Comparison of ENCODE assay signal across 11 mouse cellular contexts in genomic region chr11:75415096-75415495, GRCm38 (mm10). TPM values are rescaled to one million over a fixed set of nuclear protein-coding genes. Genes with fewer than 3 reads are reported as not detected.
DNase-seq lines count a peak whose midpoint lies in the region; ATAC-seq lines count a peak whose summit lies in the region.
"Had no signal": no experiment of that assay in that cellular context is flagged by ENCODE, and none has a peak within 500 bp of the region (broad histone marks: within the 10 kb centered on the region; RNA-seq: fewer than 3 reads in every experiment).

No protein-coding gene starts in this region.

- WGBS in midbrain, embryonic 10.5 days: 71% methylated on average over 7 of the region's 7 CpGs
- 63% methylated on average over 7 of the region's 7 CpGs for WGBS in midbrain, embryonic 11.5 days
- WGBS in embryonic facial prominence, embryonic 15.5 days: 39% methylated on average over 7 of the region's 7 CpGs

- ATAC-seq in midbrain, embryonic 11.5 days (ENCODE audit: low FRiP score): no peak
- ATAC-seq in embryonic facial prominence, embryonic 15.5 days (ENCODE audit: insufficient number of reproducible peaks, low FRiP score, low TSS enrichment, low read depth): 0 out of 2 replicates have a peak, but pooled peaks have one; percentile 39

- peaks cover 4% of the 10 kb centered on the region; the same call in 1 of the 2 replicates for H3K4me1 ChIP-seq in midbrain, embryonic 10.5 days
- no peaks in the 10 kb centered on the region for H3K4me1 ChIP-seq in midbrain, embryonic 11.5 days (ENCODE audit: control insufficient read depth, insufficient read depth, low read length)
- peaks cover 9% of the 10 kb centered on the region for H3K4me1 ChIP-seq in embryonic facial prominence, embryonic 15.5 days

- no peaks in the 10 kb centered on the region for H3K9me3 ChIP-seq in midbrain, embryonic 10.5 days (replicated peaks)
- no peaks in the 10 kb centered on the region for H3K9me3 ChIP-seq in midbrain, embryonic 11.5 days (ENCODE audit: control insufficient read depth, low read length)
- no peaks in the 10 kb centered on the region for H3K9me3 ChIP-seq in embryonic facial prominence, embryonic 15.5 days (replicated peaks)

- no peaks in the 10 kb centered on the region for H3K36me3 ChIP-seq in midbrain, embryonic 10.5 days
- no peaks in the 10 kb centered on the region for H3K36me3 ChIP-seq in midbrain, embryonic 11.5 days (ENCODE audit: control insufficient read depth, insufficient read depth, low read length)
- peaks cover 39% of the 10 kb centered on the region for H3K36me3 ChIP-seq in embryonic facial prominence, embryonic 15.5 days

- no peak overlapping the region for H3K4me3 ChIP-seq in midbrain, embryonic 10.5 days
- H3K4me3 ChIP-seq in midbrain, embryonic 11.5 days (ENCODE audit: low read depth, low read length): no peak overlapping the region
- H3K4me3 ChIP-seq in embryonic facial prominence, embryonic 15.5 days (replicated peaks): no peak overlapping the region

- H3K27me3 ChIP-seq in midbrain, embryonic 10.5 days (ENCODE audit: low read depth, poor library complexity, severe bottlenecking): no peaks in the 10 kb centered on the region
- H3K27me3 ChIP-seq in midbrain, embryonic 11.5 days (ENCODE audit: control insufficient read depth, insufficient read depth, low read length): no peaks in the 10 kb centered on the region
- no peaks in the 10 kb centered on the region for H3K27me3 ChIP-seq in embryonic facial prominence, embryonic 15.5 days

- H3K27ac ChIP-seq in midbrain, embryonic 10.5 days (replicated peaks): 0 out of 2 replicates have a peak overlapping the region, but pooled peaks have one; percentile 19
- H3K27ac ChIP-seq in midbrain, embryonic 11.5 days (ENCODE audit: low read depth, low read length): no peak overlapping the region
- H3K27ac ChIP-seq in embryonic facial prominence, embryonic 15.5 days (replicated peaks): no peak overlapping the region

- no peak overlapping the region for H3K9ac ChIP-seq in midbrain, embryonic 11.5 days (ENCODE audit: low read length)
- no peak overlapping the region for H3K9ac ChIP-seq in embryonic facial prominence, embryonic 15.5 days

- intact Hi-C loops in gastrocnemius, postnatal 36 days (cut with DNase I): no loop called here

- peak; percentile 26 for DNase-seq in gastrocnemius, postnatal 25 days
- DNase-seq in gastrocnemius, postnatal 36 days: no peak
- no peak for DNase-seq in midbrain, embryonic 10.5 days (ENCODE audit: low spot score)
- no peak for DNase-seq in midbrain, embryonic 11.5 days (ENCODE audit: low spot score, missing footprints)
- peak; percentile 61 for DNase-seq in thymus, postnatal 0 days (ENCODE audit: low spot score)
- no peak for DNase-seq in T-cell, adult 2 months (ENCODE audit: low spot score)
- no peak for DNase-seq in testis, postnatal 14 days (ENCODE audit: low spot score)
- DNase-seq: adrenal gland, adult 2 months; lung, postnatal 14 days had no signal

- no peak overlapping the region for H3K4me2 ChIP-seq in midbrain, embryonic 11.5 days
- H3K4me2 ChIP-seq in embryonic facial prominence, embryonic 15.5 days (replicated peaks): no peak overlapping the region

RNA-seq across cellular contexts. Expression of gene Serpinf1, which starts 7.4 kb away (rescaled TPM):
- total RNA-seq in gastrocnemius, postnatal 25 days (2021): 10 to 100 TPM; 98.5 to 98.7 TPM
- 10 to 100 TPM; 83.2 to 88.9 TPM for total RNA-seq in gastrocnemius, postnatal 36 days (2021)
- polyA plus RNA-seq in midbrain, embryonic 10.5 days (2016; fragmentation: Nextera tagmentation; extraction: Ambion mirVana): 69.6 and 70.2 TPM in 2 replicates
- 56.2 and 58.2 TPM in 2 replicates for polyA plus RNA-seq in midbrain, embryonic 11.5 days (2014; fragmentation: Nextera tagmentation; extraction: Ambion mirVana)
- polyA plus RNA-seq in embryonic facial prominence, embryonic 15.5 days (2015; fragmentation: Nextera tagmentation; extraction: Ambion mirVana): 393 and 406 TPM in 2 replicates
- polyA plus RNA-seq in thymus, postnatal 0 days (2015; fragmentation: Nextera tagmentation; extraction: Ambion mirVana): 44.9 and 47.7 TPM in 2 replicates

RNA-seq across cellular contexts. Expression of gene Serpinf2, which starts 24.3 kb away (rescaled TPM):
- total RNA-seq in gastrocnemius, postnatal 25 days (2021): not detected
- total RNA-seq in gastrocnemius, postnatal 36 days (2021): not detected
- not detected in 2 replicates for polyA plus RNA-seq in midbrain, embryonic 10.5 days (2016; fragmentation: Nextera tagmentation; extraction: Ambion mirVana)
- not detected in 2 replicates for polyA plus RNA-seq in midbrain, embryonic 11.5 days (2014; fragmentation: Nextera tagmentation; extraction: Ambion mirVana)
- 0.09 TPM in 1 of 2 replicates, not detected in the other for polyA plus RNA-seq in embryonic facial prominence, embryonic 15.5 days (2015; fragmentation: Nextera tagmentation; extraction: Ambion mirVana)
- polyA plus RNA-seq in thymus, postnatal 0 days (2015; fragmentation: Nextera tagmentation; extraction: Ambion mirVana): 0.10 TPM in 1 of 2 replicates, not detected in the other
- total RNA-seq: heart, postnatal 10 days had no signal

RNA-seq across cellular contexts. Expression of gene Wdr81, which starts 39.4 kb away (rescaled TPM):
- total RNA-seq in gastrocnemius, postnatal 25 days (2021): 1 to 10 TPM; 4.7 to 5.7 TPM
- 1 to 10 TPM; 4.1 to 5.4 TPM for total RNA-seq in gastrocnemius, postnatal 36 days (2021)
- polyA plus RNA-seq in midbrain, embryonic 10.5 days (2016; fragmentation: Nextera tagmentation; extraction: Ambion mirVana): 5.7 and 7.5 TPM in 2 replicates
- polyA plus RNA-seq in midbrain, embryonic 11.5 days (2014; fragmentation: Nextera tagmentation; extraction: Ambion mirVana): 2.8 and 3.9 TPM in 2 replicates
- 6.3 and 7.4 TPM in 2 replicates for polyA plus RNA-seq in embryonic facial prominence, embryonic 15.5 days (2015; fragmentation: Nextera tagmentation; extraction: Ambion mirVana)
- polyA plus RNA-seq in thymus, postnatal 0 days (2015; fragmentation: Nextera tagmentation; extraction: Ambion mirVana): 5.7 and 5.9 TPM in 2 replicates

RNA-seq across cellular contexts. Expression of gene Tlcd2, which starts 46.4 kb away (rescaled TPM):
- 1 to 10 TPM; 3.9 to 6.9 TPM for total RNA-seq in gastrocnemius, postnatal 25 days (2021)
- total RNA-seq in gastrocnemius, postnatal 36 days (2021): 1 to 10 TPM; 3.4 to 3.6 TPM
- 10.2 and 10.6 TPM in 2 replicates for polyA plus RNA-seq in midbrain, embryonic 10.5 days (2016; fragmentation: Nextera tagmentation; extraction: Ambion mirVana)
- polyA plus RNA-seq in midbrain, embryonic 11.5 days (2014; fragmentation: Nextera tagmentation; extraction: Ambion mirVana): 7.6 and 8.9 TPM in 2 replicates
- 35.1 and 38.0 TPM in 2 replicates for polyA plus RNA-seq in embryonic facial prominence, embryonic 15.5 days (2015; fragmentation: Nextera tagmentation; extraction: Ambion mirVana)
- 9.7 and 13.8 TPM in 2 replicates for polyA plus RNA-seq in thymus, postnatal 0 days (2015; fragmentation: Nextera tagmentation; extraction: Ambion mirVana)

Comparison
In these comparisons a context has a peak if more than half of its experiments do, and no peak if none do; other contexts are left out.
1. DNase-seq: peak in gastrocnemius, postnatal 25 days (single experiment) and thymus, postnatal 0 days (single experiment); none in gastrocnemius, postnatal 36 days (0 of 2), midbrain, embryonic 10.5 days (single experiment), midbrain, embryonic 11.5 days (single experiment), T-cell, adult 2 months (single experiment) and testis, postnatal 14 days (single experiment).